In the genomic region with DNA sequence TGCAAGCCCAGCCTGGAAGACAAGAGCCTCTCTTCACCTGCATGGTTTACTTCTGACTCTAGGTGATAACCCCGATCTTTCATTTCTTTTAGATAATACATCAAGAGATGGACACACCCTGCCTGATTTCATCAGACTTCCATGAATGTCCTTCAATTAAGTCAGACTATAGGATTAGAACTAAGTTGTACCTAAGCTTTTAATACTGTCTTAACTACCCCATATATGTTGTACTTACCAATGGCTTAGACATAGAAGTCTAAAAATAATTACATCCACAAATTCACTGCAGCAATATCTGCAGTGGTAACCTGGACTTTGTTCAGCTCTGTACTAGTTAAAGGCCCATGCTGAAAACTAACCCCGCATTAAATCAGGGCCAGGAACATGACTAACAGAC, we compare ENCODE assay signal across 25 mouse cellular contexts. TPM values are rescaled to one million over a fixed set of nuclear protein-coding genes. Genes with fewer than 3 reads are reported as not detected.
A peak's percentile ranks its signal among the peaks of the same experiment; 100 is the strongest.
DNase-seq lines count a peak whose midpoint lies in the region; TF ChIP-seq lines count a peak whose summit lies in the region.
"Had no signal": no experiment of that assay in that cellular context is flagged by ENCODE, and none has a peak within 500 bp of the region (broad histone marks: within the 10 kb centered on the region; RNA-seq: fewer than 3 reads in every experiment).

No protein-coding gene starts in this region.

- no peak for TF ChIP-seq EP300 in CH12.LX (IDR thresholded peaks at IDR 0.05; ENCODE audit: low read length)

- peaks cover 32 to 91% of the 10 kb centered on the region in 2 experiments for H3K4me1 ChIP-seq in CH12.LX (ENCODE audit: control insufficient read depth in 1 of 2, insufficient read depth in 2 of 2)
- peaks cover 29% of the 10 kb centered on the region for H3K4me1 ChIP-seq in small intestine, adult 2 months (ENCODE audit: control insufficient read depth, insufficient read depth, insufficient read length, low read length)
- H3K4me1 ChIP-seq in thymus, adult 2 months (replicated peaks; ENCODE audit: control insufficient read depth, insufficient read depth, low read length): peaks cover 14% of the 10 kb centered on the region
- H3K4me1 ChIP-seq: embryonic facial prominence, embryonic 13.5 days; embryonic facial prominence, embryonic 15.5 days; forebrain, embryonic 10.5 days; forebrain, embryonic 12.5 days had no signal

- TF ChIP-seq POLR2A in CH12.LX (IDR thresholded peaks at IDR 0.05; ENCODE audit: low read depth, low read length): no peak
- TF ChIP-seq POLR2A in small intestine, adult 2 months (IDR thresholded peaks at IDR 0.05; ENCODE audit: low read depth, low read length): no peak
- TF ChIP-seq POLR2A in thymus, adult 2 months (IDR thresholded peaks at IDR 0.05; ENCODE audit: control insufficient read depth, extremely low read depth, insufficient read depth, low read length, poor library complexity): no peak

- WGBS in small intestine, adult 2 months: 39% methylated on average over 2 of the region's 2 CpGs
- WGBS in thymus, adult 2 months: 98% methylated on average over 2 of the region's 2 CpGs

- H3K79me2 ChIP-seq in CH12.LX (replicated peaks; ENCODE audit: control insufficient read depth, extremely low read depth, insufficient read depth, poor library complexity, severe bottlenecking): peaks cover 75% of the 10 kb centered on the region

- peak overlapping the region; percentile 84; the same call in 1 of the 2 replicates for H3K27ac ChIP-seq in CH12.LX (ENCODE audit: insufficient read depth, low read depth)
- peak overlapping the region; percentile 17 for H3K27ac ChIP-seq in small intestine, adult 2 months (ENCODE audit: insufficient read depth, low read depth, low read length)
- H3K27ac ChIP-seq in thymus, adult 2 months (ENCODE audit: control insufficient read depth, insufficient read depth, low read length): no peak overlapping the region
- H3K27ac ChIP-seq: embryonic facial prominence, embryonic 13.5 days; embryonic facial prominence, embryonic 15.5 days; forebrain, embryonic 10.5 days; forebrain, embryonic 12.5 days had no signal

- H3K27me3 ChIP-seq in CH12.LX (replicated peaks): no peaks in the 10 kb centered on the region
- no peaks in the 10 kb centered on the region for H3K27me3 ChIP-seq in small intestine, adult 2 months (ENCODE audit: control insufficient read depth, insufficient read depth, low read length)
- H3K27me3 ChIP-seq in thymus, adult 2 months (ENCODE audit: control insufficient read depth, insufficient read depth, low read length): no peaks in the 10 kb centered on the region
- H3K27me3 ChIP-seq: embryonic facial prominence, embryonic 13.5 days; embryonic facial prominence, embryonic 15.5 days; forebrain, embryonic 12.5 days; Patski had no signal

- peak overlapping the region; percentile 8; the same call in 1 of the 2 replicates for H3K9ac ChIP-seq in CH12.LX (ENCODE audit: insufficient read depth, low read depth)
- H3K9ac ChIP-seq: embryonic facial prominence, embryonic 13.5 days; embryonic facial prominence, embryonic 15.5 days; forebrain, embryonic 12.5 days had no signal

- H3K4me2 ChIP-seq in CH12.LX (ENCODE audit: insufficient read depth, low read depth, poor library complexity, severe bottlenecking): peak overlapping the region; percentile 21; the same call in 1 of the 2 replicates
- H3K4me2 ChIP-seq: embryonic facial prominence, embryonic 13.5 days; embryonic facial prominence, embryonic 15.5 days; forebrain, embryonic 12.5 days had no signal

- TF ChIP-seq CTCF in CH12.LX (conservative IDR thresholded peaks at IDR 0.05 in 1 of 2, IDR thresholded peaks at IDR 0.05 in 1 of 2; ENCODE audit: low read depth in 2 of 2, low read length in 2 of 2): no peak
- no peak for TF ChIP-seq CTCF in small intestine, adult 2 months (IDR thresholded peaks at IDR 0.05; ENCODE audit: extremely low read depth, insufficient read length, insufficient replicate concordance, low read depth, low read length)
- TF ChIP-seq CTCF in thymus, adult 2 months (IDR thresholded peaks at IDR 0.05; ENCODE audit: borderline replicate concordance, control insufficient read depth, extremely low read depth, insufficient read depth, low read length, poor library complexity): no peak

- peak; percentile 55 for DNase-seq in retina, adult 2 months (ENCODE audit: low read depth, low spot score)
- DNase-seq in retina, postnatal 1 day: no peak
- DNase-seq in CH12.LX (ENCODE audit: extremely low read depth): no peak
- no peak for DNase-seq in thymus, adult 2 months
- DNase-seq in cerebellum, postnatal 14 days: no peak
- DNase-seq: adrenal gland, adult 8-10 months; adrenal gland, postnatal 14 days; adrenal gland, postnatal 36 days; cerebellum, adult 11-12 months; cerebellum, adult 2 months; cerebellum, adult 9-10 months; cerebellum, postnatal 10 days; cerebellum, postnatal 36 days; embryo, embryonic 11 days had no signal

- in situ Hi-C loops in CH12.LX (cut with MboI; ENCODE audit: low pct_ligation_motif_present, low pct_unique_long_range_greater_than_20kb, low sequenced_read_pairs): no loop called here

- TF ChIP-seq RAD21 in CH12.LX (IDR thresholded peaks at IDR 0.05; ENCODE audit: low read depth, low read length): no peak

- dilution Hi-C loops in CH12.LX (cut with MboI; ENCODE audit: extremely low pct_ligation_motif_present, extremely low pct_unique_long_range_greater_than_20kb, low sequenced_read_pairs): no loop called here

- H3K9me3 ChIP-seq in CH12.LX (replicated peaks; ENCODE audit: low read length): no peaks in the 10 kb centered on the region
- H3K9me3 ChIP-seq: embryonic facial prominence, embryonic 13.5 days; embryonic facial prominence, embryonic 15.5 days; forebrain, embryonic 10.5 days; forebrain, embryonic 12.5 days; G1E had no signal

- no peak overlapping the region for H3K4me3 ChIP-seq in CH12.LX (replicated peaks in 1 of 3; ENCODE audit: low read depth in 2 of 3, low read length in 2 of 3, poor library complexity in 1 of 3)
- no peak overlapping the region for H3K4me3 ChIP-seq in small intestine, adult 2 months (ENCODE audit: low read depth, low read length)
- H3K4me3 ChIP-seq in thymus, adult 2 months (ENCODE audit: control insufficient read depth, insufficient read depth, low read length): no peak overlapping the region
- H3K4me3 ChIP-seq: embryonic facial prominence, embryonic 13.5 days; embryonic facial prominence, embryonic 15.5 days; erythroblast, embryonic 14.5 days; forebrain, embryonic 10.5 days; forebrain, embryonic 12.5 days had no signal

- peaks cover 25 to 59% of the 10 kb centered on the region in 2 experiments for H3K36me3 ChIP-seq in CH12.LX (replicated peaks in 1 of 2; ENCODE audit: control insufficient read depth in 1 of 2, insufficient read depth in 1 of 2, low read length in 1 of 2)
- peaks cover 11% of the 10 kb centered on the region for H3K36me3 ChIP-seq in small intestine, adult 2 months (ENCODE audit: control insufficient read depth, insufficient read depth, low read length)
- peaks cover 9% of the 10 kb centered on the region; the same call in 1 of the 2 replicates for H3K36me3 ChIP-seq in thymus, adult 2 months (ENCODE audit: control insufficient read depth, insufficient read depth, low read length)

TF ChIP-seq in CH12.LX, 34 proteins besides CTCF, POLR2A, EP300 and RAD21:
- TF ChIP-seq ZC3H11A (IDR thresholded peaks at IDR 0.05; ENCODE audit: low read depth, low read length): no peak
- peak; percentile 69; the same call in 1 of the 2 replicates for TF ChIP-seq CHD1 (IDR thresholded peaks at IDR 0.05; ENCODE audit: low read depth, low read length)
- no peak for TF ChIP-seq ZMIZ1 (IDR thresholded peaks at IDR 0.05; ENCODE audit: low read depth, low read length)
- no peak for TF ChIP-seq RCOR1 (conservative IDR thresholded peaks at IDR 0.05; ENCODE audit: low read depth, low read length)
- no peak for TF ChIP-seq UBTF (IDR thresholded peaks at IDR 0.05; ENCODE audit: low read depth, low read length)

RNA-seq across cellular contexts. Expression of gene Fam3c, which starts 23.5 kb away (rescaled TPM):
- total RNA-seq in CH12.LX (2012; rRNA removed) (95.9 and 121 TPM in 2 replicates), CH12.LX (2014; rRNA removed) (61.9 and 68.4 TPM in 2 replicates)
- polyA plus RNA-seq in CH12.LX (2012; ENCODE audit: insufficient read length, low read depth): 155 and 169 TPM in 2 replicates
- 1.4 and 4.3 TPM in 2 replicates for polyA plus RNA-seq in small intestine, adult 2 months (2012; rRNA removed)
- 3.8 and 3.9 TPM in 2 replicates for polyA plus RNA-seq in thymus, adult 2 months (2012; rRNA removed)

RNA-seq across cellular contexts. Expression of gene Wnt16, which starts 44.5 kb away (rescaled TPM):
- total RNA-seq in CH12.LX (2012; rRNA removed): 47.4 and 71.1 TPM in 2 replicates
- total RNA-seq in CH12.LX (2014; rRNA removed): 10.9 and 11.2 TPM in 2 replicates
- 14.4 and 15.9 TPM in 2 replicates for polyA plus RNA-seq in CH12.LX (2012; ENCODE audit: insufficient read length, low read depth)
- polyA plus RNA-seq in small intestine, adult 2 months (2012; rRNA removed): not detected in 2 replicates
- 0.12 and 0.18 TPM in 2 replicates for polyA plus RNA-seq in thymus, adult 2 months (2012; rRNA removed)
- total RNA-seq: adrenal gland, adult 18-20 months; common myeloid progenitor, adult 5-6 weeks; G1E had no signal
- polyA plus RNA-seq: C2C12; erythroblast, embryonic 14.5 days; G1E; Patski had no signal

Comparison
In these comparisons a context has a peak if more than half of its experiments do, and no peak if none do; other contexts are left out.
1. RNA of gene Fam3c, which starts 23.5 kb away (polyA plus RNA-seq): 155 to 169 TPM in CH12.LX; 1.4 to 4.3 TPM in small intestine, adult 2 months and 3.8 to 3.9 TPM in thymus, adult 2 months; every median in the first group is over 10 times any median in the second.
2. RNA of gene Wnt16, which starts 44.5 kb away (polyA plus RNA-seq): 14.4 to 15.9 TPM in CH12.LX; 0.12 to 0.18 TPM in thymus, adult 2 months and not detected in small intestine, adult 2 months; every median in the first group is over 10 times any median in the second.